Mouse (Mus musculus): ENCODE measurements at regions not wholly inside any gene's neighbourhood (a gene's known extent, or its start where the extent isn't known, plus 50 kb on each side); places are given as distances from the start of the nearest gene placed in this dataset.

DNA sequence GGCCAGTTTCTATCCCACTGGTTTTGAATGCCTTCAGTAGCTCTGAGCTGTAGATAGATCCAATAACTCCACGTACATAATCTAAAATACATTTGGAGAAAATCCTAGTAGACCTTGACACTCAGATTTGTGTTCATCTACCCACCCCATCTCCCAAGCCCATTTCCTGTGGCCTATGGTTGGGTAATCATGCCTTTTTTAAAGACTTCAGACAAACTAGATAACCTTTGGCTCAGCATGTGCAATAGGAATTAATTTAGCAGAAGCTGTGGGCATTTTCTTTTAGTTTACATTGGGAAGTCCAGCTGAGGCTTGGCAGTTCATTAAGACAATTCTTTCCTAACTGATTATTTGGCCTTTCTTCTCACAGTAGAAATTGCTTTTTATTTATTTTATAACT is 203.3 kb upstream of the Gypa start:
- Histone ChIP-seq H3K27ac (ENCODE audit: low read depth, low read length) (no peak overlapping the region), H3K27me3 (ENCODE audit: control insufficient read depth, insufficient read depth, low read length) (no peaks in the 10 kb centered on the region), H3K9me3 (ENCODE audit: control insufficient read depth, low read length) (no peaks in the 10 kb centered on the region), H3K4me3 (ENCODE audit: low read depth, low read length) (no peak overlapping the region), H3K4me2 (replicated peaks; ENCODE audit: low read depth, low read length) (no peak overlapping the region), H3K9ac (ENCODE audit: low read depth, low read length) (no peak overlapping the region), H3K4me1 (replicated peaks; ENCODE audit: control insufficient read depth, insufficient read depth, low read length) (no peaks in the 10 kb centered on the region), H3K36me3 (ENCODE audit: control insufficient read depth, insufficient read depth, low read length) (no peaks in the 10 kb centered on the region)
- no peak for DNase-seq (ENCODE audit: low spot score)
- ATAC-seq (ENCODE audit: low FRiP score): no peak
- 88% methylated on average over 1 of the region's 1 CpGs for WGBS

DNA sequence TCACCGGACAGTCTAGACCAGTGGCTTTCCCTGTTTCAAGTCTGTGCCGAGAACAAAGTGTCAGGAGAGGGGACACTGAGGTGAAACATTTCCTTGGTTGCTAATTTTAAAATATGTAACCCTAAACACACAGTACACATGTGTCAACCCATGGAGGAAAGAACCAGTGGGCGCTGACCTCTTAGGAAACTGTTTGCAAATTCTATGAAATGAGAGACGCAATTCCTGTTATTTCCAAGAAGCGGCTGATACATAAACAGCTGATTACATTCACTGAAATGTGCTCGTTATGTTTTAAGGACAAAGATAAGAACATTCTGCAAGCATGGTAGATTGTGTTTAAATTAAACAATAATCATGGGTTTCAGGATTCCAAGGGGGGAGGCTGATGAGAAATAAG is 204.3 kb upstream of the Gypa start:
- no peak overlapping the region for H3K27ac ChIP-seq (ENCODE audit: low read depth, low read length)
- ATAC-seq (ENCODE audit: low FRiP score): no peak
- H3K4me2 ChIP-seq (replicated peaks; ENCODE audit: low read depth, low read length): no peak overlapping the region
- H3K9ac ChIP-seq (ENCODE audit: low read depth, low read length): no peak overlapping the region
- no peaks in the 10 kb centered on the region for H3K9me3 ChIP-seq (ENCODE audit: control insufficient read depth, low read length)
- H3K4me3 ChIP-seq (ENCODE audit: low read depth, low read length): no peak overlapping the region
- DNase-seq (ENCODE audit: low spot score): no peak
- 89% methylated on average over 6 of the region's 6 CpGs for WGBS
- no peaks in the 10 kb centered on the region for H3K4me1 ChIP-seq (replicated peaks; ENCODE audit: control insufficient read depth, insufficient read depth, low read length)
- H3K36me3 ChIP-seq (ENCODE audit: control insufficient read depth, insufficient read depth, low read length): no peaks in the 10 kb centered on the region
- H3K27me3 ChIP-seq (ENCODE audit: control insufficient read depth, insufficient read depth, low read length): no peaks in the 10 kb centered on the region

DNA sequence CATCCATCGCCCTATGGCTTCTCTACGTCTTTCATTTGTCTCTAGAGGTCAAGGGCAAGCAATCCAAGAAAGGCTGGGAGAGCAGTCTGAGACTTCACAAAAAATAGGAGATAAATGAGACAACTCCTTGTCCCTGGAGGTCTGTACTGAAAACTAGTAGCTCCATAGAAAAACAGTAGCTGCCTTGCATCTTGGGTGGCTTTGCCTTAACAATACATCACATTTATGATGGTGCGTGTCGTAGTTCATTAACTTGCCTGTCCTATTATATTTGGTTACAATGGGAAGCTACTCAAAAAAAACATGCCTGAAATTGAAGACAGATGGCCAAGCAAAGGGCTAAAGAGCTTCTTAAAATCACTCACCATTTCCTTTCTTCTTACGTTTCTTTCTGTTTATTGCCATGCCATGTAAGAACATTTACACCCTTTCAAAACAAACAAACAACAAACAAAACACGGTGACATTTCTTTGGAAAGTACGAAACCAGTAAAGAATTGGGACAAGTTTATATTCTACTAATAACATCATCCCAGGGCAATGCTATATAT is 211.2 kb upstream of the Hhip start:
- H3K4me1 ChIP-seq (replicated peaks; ENCODE audit: control insufficient read depth, insufficient read depth, low read length): no peaks in the 10 kb centered on the region
- no peaks in the 10 kb centered on the region for H3K9me3 ChIP-seq (ENCODE audit: control insufficient read depth, low read length)
- no peak for ATAC-seq (ENCODE audit: low FRiP score)
- H3K4me3 ChIP-seq (ENCODE audit: low read depth, low read length): no peak overlapping the region
- 55% methylated on average over 7 of the region's 7 CpGs for WGBS
- DNase-seq (ENCODE audit: low spot score): no peak
- no peak overlapping the region for H3K4me2 ChIP-seq (replicated peaks; ENCODE audit: low read depth, low read length)
- no peak overlapping the region for H3K9ac ChIP-seq (ENCODE audit: low read depth, low read length)
- H3K36me3 ChIP-seq (ENCODE audit: control insufficient read depth, insufficient read depth, low read length): no peaks in the 10 kb centered on the region
- H3K27me3 ChIP-seq (ENCODE audit: control insufficient read depth, insufficient read depth, low read length): no peaks in the 10 kb centered on the region
- no peak overlapping the region for H3K27ac ChIP-seq (ENCODE audit: low read depth, low read length)

DNA sequence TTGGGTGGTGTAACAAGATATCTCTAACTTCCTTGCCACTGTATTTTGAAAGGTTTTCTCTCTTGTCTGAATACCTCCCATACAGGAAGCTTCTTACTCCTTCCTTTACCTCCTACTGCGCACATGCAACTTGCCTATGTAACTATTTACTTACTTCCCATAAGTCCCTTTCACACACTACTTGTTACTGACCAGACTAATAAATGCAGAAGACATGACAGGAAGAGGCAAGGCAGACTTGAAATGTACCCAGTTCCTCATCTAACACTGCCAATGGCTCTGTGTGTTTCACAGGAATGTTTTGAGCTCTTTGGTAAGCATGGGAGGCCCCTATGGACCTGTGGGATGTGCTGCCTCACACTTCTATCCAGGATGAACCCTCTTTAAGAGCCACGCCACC is 207.1 kb upstream of the Hhip start:
- WGBS: 80% methylated on average over 2 of the region's 2 CpGs
- no peaks in the 10 kb centered on the region for H3K27me3 ChIP-seq (ENCODE audit: control insufficient read depth, insufficient read depth, low read length)
- H3K4me2 ChIP-seq (replicated peaks; ENCODE audit: low read depth, low read length): no peak overlapping the region
- DNase-seq (ENCODE audit: low spot score) (no peak), ATAC-seq (ENCODE audit: low FRiP score) (no peak)
- no peak overlapping the region for H3K4me3 ChIP-seq (ENCODE audit: low read depth, low read length)
- H3K4me1 ChIP-seq (replicated peaks; ENCODE audit: control insufficient read depth, insufficient read depth, low read length): no peaks in the 10 kb centered on the region
- no peak overlapping the region for H3K9ac ChIP-seq (ENCODE audit: low read depth, low read length)
- no peaks in the 10 kb centered on the region for H3K36me3 ChIP-seq (ENCODE audit: control insufficient read depth, insufficient read depth, low read length)
- no peak overlapping the region for H3K27ac ChIP-seq (ENCODE audit: low read depth, low read length)
- H3K9me3 ChIP-seq (ENCODE audit: control insufficient read depth, low read length): no peaks in the 10 kb centered on the region

DNA sequence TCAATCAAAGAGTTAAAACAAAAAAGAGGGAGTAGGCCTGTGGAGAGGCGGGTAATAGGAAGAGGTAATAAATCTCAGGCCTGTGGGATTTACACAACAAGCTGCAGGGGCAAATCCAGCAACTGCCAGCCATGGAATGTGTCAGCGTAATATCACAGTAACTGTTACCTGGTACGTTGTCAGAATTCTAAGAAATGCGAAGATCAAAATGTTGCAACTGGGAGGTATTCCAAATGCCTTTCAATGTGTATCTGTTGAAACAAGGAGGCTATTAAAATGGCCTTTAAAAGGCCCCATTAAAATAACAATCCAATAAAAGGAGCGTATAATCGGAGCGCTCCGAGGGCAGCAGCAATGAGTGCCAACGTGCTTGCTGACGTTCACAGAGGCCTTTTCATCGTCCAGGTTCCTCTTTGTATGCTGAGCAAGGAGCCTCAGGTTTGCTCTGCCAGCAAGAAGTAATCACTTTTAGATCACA is 205.7 kb upstream of the Hhip start:
- DNase-seq (ENCODE audit: low spot score) (no peak), ATAC-seq (ENCODE audit: low FRiP score) (no peak)
- Histone ChIP-seq H3K4me1 (replicated peaks; ENCODE audit: control insufficient read depth, insufficient read depth, low read length) (no peaks in the 10 kb centered on the region), H3K4me3 (ENCODE audit: low read depth, low read length) (no peak overlapping the region), H3K27me3 (ENCODE audit: control insufficient read depth, insufficient read depth, low read length) (no peaks in the 10 kb centered on the region), H3K9ac (ENCODE audit: low read depth, low read length) (no peak overlapping the region), H3K4me2 (replicated peaks; ENCODE audit: low read depth, low read length) (no peak overlapping the region), H3K9me3 (ENCODE audit: control insufficient read depth, low read length) (no peaks in the 10 kb centered on the region), H3K36me3 (ENCODE audit: control insufficient read depth, insufficient read depth, low read length) (no peaks in the 10 kb centered on the region), H3K27ac (ENCODE audit: low read depth, low read length) (no peak overlapping the region)
- WGBS: 56% methylated on average over 11 of the region's 11 CpGs

DNA sequence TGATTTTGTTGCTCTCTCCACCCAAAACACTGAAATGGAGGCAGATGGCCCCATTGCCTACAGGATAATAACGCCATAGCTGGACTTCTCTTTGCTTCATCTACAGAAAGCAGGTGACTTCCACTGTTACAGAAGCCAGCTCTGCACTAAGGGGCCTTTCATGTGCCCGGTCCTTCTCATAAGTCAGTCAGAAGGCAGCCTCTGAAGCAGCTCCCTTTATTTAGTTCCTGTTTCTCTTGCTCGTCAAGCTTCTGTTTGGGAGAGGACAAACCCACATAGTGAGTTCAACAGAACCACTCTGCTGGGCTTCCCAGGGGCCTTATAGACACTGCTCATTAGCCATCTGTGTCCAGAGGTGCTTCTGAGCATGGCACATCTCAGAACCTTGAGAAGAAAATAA is 205.1 kb upstream of the Hhip start:
- H3K9ac ChIP-seq (ENCODE audit: low read depth, low read length): no peak overlapping the region
- ATAC-seq (ENCODE audit: low FRiP score) (no peak), DNase-seq (ENCODE audit: low spot score) (no peak)
- whole genome bisulfite sequencing: 97% methylated on average over 3 of the region's 3 CpGs
- H3K4me3 ChIP-seq (ENCODE audit: low read depth, low read length): no peak overlapping the region
- H3K9me3 ChIP-seq (ENCODE audit: control insufficient read depth, low read length): no peaks in the 10 kb centered on the region
- no peaks in the 10 kb centered on the region for H3K4me1 ChIP-seq (replicated peaks; ENCODE audit: control insufficient read depth, insufficient read depth, low read length)
- no peak overlapping the region for H3K27ac ChIP-seq (ENCODE audit: low read depth, low read length)
- no peak overlapping the region for H3K4me2 ChIP-seq (replicated peaks; ENCODE audit: low read depth, low read length)
- H3K36me3 ChIP-seq (ENCODE audit: control insufficient read depth, insufficient read depth, low read length): no peaks in the 10 kb centered on the region
- no peaks in the 10 kb centered on the region for H3K27me3 ChIP-seq (ENCODE audit: control insufficient read depth, insufficient read depth, low read length)

DNA sequence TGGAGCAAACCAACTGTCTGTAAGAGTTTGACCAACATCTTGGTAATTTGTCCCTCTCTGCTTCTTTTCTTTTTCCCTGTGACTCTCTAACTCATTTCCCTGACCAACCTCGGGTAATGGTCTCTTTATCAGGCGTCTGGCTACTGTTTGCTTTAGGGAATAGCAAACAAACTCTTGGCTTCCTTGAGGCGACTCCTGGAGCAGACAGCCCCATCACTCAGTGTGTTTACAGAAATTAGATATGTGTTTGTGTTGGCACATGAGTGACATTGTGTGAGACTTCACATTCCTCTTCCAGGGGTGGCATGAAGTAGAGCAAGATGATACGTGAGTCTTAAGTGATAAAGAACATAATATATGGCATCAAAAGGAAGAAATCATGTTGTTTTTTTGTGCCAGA is 195.7 kb upstream of the Hhip start:
- Histone ChIP-seq H3K9me3 (ENCODE audit: control insufficient read depth, low read length) (no peaks in the 10 kb centered on the region), H3K36me3 (ENCODE audit: control insufficient read depth, insufficient read depth, low read length) (no peaks in the 10 kb centered on the region), H3K9ac (ENCODE audit: low read depth, low read length) (no peak overlapping the region), H3K4me2 (replicated peaks; ENCODE audit: low read depth, low read length) (no peak overlapping the region), H3K27ac (ENCODE audit: low read depth, low read length) (no peak overlapping the region), H3K27me3 (ENCODE audit: control insufficient read depth, insufficient read depth, low read length) (no peaks in the 10 kb centered on the region), H3K4me1 (replicated peaks; ENCODE audit: control insufficient read depth, insufficient read depth, low read length) (no peaks in the 10 kb centered on the region), H3K4me3 (ENCODE audit: low read depth, low read length) (no peak overlapping the region)
- ATAC-seq (ENCODE audit: low FRiP score) (no peak), DNase-seq (ENCODE audit: low spot score) (no peak)
- WGBS: 59% methylated on average over 4 of the region's 4 CpGs

DNA sequence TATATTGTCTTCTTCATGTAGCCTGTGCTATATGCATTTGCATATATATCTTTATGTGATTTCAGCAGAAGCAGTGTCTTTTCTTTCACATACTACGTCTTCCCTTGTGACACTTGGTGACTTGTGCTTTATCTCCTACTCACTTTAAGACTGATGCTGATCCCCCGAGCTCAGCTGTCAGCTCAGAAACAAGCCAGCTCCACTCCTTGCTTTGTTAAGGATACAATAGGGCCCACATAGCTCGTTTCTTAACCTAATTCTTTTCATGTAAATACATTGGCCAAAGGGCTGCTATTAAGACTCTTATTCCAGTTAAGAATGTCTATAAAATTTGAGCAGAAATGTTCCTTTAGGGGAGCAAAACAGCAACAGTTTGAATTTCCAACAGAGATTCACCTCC is 193.8 kb upstream of the Hhip start:
- Histone ChIP-seq H3K9ac (ENCODE audit: low read depth, low read length) (no peak overlapping the region), H3K9me3 (ENCODE audit: control insufficient read depth, low read length) (no peaks in the 10 kb centered on the region), H3K4me1 (replicated peaks; ENCODE audit: control insufficient read depth, insufficient read depth, low read length) (no peaks in the 10 kb centered on the region), H3K27me3 (ENCODE audit: control insufficient read depth, insufficient read depth, low read length) (no peaks in the 10 kb centered on the region), H3K4me3 (ENCODE audit: low read depth, low read length) (no peak overlapping the region), H3K4me2 (replicated peaks; ENCODE audit: low read depth, low read length) (no peak overlapping the region), H3K36me3 (ENCODE audit: control insufficient read depth, insufficient read depth, low read length) (no peaks in the 10 kb centered on the region), H3K27ac (ENCODE audit: low read depth, low read length) (no peak overlapping the region)
- ATAC-seq (ENCODE audit: low FRiP score): no peak
- 19% methylated on average over 3 of the region's 3 CpGs for WGBS
- no peak for DNase-seq (ENCODE audit: low spot score)

DNA sequence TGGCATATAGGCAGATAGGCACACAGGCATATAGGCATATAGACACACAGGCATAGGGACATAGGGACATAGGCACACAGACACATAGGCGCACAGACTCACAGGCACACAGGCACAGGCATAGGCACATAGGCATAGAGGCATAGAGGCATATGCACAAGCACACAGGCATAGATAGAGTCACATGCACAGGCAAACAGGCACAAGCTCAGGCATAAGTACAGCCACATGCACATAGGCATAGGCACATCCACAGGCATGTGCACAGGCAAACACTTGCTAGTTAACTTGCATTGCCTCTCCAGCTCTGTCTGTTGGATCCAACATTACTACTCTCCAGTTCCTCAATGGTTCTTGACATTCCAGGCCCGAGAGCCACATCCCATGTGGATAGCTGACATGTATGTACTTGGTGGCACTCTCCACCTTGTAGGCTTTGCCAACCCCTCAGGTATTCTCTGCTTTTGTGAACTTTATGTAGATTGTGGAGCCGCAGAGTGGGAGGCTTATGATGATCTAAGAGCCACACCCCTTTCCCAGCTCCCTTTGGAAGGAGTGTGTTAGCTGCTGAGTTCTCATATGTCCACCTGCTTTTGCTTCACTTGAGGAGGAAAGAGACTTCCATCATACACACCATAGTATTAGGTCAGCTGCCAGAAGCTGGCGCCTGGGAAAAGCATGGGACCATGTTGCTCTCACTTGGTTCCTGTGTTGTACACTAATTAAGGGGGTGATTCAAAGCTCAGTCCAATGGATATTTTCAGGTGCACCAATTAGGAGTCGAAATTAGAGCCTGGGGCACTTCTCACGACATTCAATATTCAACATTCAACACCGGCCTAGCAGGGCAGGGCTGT is 192.7 kb upstream of the Hhip start:
- WGBS: 86% methylated on average over 7 of the region's 7 CpGs
- DNase-seq (ENCODE audit: low spot score) (no peak), ATAC-seq (ENCODE audit: low FRiP score) (no peak)
- Histone ChIP-seq H3K27ac (ENCODE audit: low read depth, low read length) (no peak overlapping the region), H3K4me1 (replicated peaks; ENCODE audit: control insufficient read depth, insufficient read depth, low read length) (no peaks in the 10 kb centered on the region), H3K9ac (ENCODE audit: low read depth, low read length) (no peak overlapping the region), H3K27me3 (ENCODE audit: control insufficient read depth, insufficient read depth, low read length) (no peaks in the 10 kb centered on the region), H3K9me3 (ENCODE audit: control insufficient read depth, low read length) (no peaks in the 10 kb centered on the region), H3K4me3 (ENCODE audit: low read depth, low read length) (no peak overlapping the region), H3K36me3 (ENCODE audit: control insufficient read depth, insufficient read depth, low read length) (no peaks in the 10 kb centered on the region), H3K4me2 (replicated peaks; ENCODE audit: low read depth, low read length) (no peak overlapping the region)
